Mouse (Mus musculus): ENCODE data around the gene Syk. TPM values are rescaled to one million over a fixed set of nuclear protein-coding genes. Genes with fewer than 3 reads are reported as not detected.

The Syk gene
- polyA plus RNA-seq, 1 experiment from 2014 or later: 6.3 TPM

DNA sequence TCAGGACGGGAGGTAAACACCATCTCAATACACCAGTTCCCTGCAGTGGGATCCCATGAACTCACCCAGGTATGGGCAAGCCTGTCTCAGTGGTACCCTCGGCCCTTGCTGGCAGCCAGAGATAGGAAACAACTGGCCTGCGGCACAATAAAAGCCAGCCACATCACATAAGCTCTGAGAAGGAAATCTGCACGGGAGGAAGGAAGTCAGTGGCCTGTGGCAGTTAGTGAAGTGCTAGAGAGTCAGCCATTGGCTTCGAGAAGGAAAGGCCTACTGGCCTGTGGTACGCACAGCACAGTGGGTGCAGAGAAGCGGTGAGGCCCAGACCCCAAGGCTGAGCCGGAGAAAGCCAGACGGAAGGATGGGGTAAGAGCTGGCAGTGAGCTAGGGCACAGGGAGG, 31.7 kb upstream of the Syk start:
- Histone ChIP-seq H3K4me2 (no peak overlapping the region), H3K4me1 (no peaks in the 10 kb centered on the region), H3K4me3 (no peak overlapping the region), H3K9me3 (peaks cover 4% of the 10 kb centered on the region; the same call in 1 of the 2 replicates), H3K27me3 (replicated peaks) (no peaks in the 10 kb centered on the region), H3K9ac (no peak overlapping the region), H3K36me3 (no peaks in the 10 kb centered on the region), H3K27ac (replicated peaks) (no peak overlapping the region)
- WGBS: 70% methylated on average over 9 of the region's 9 CpGs
- no peak for ATAC-seq (ENCODE audit: extremely low read depth, insufficient number of reproducible peaks, low FRiP score, low TSS enrichment)

DNA sequence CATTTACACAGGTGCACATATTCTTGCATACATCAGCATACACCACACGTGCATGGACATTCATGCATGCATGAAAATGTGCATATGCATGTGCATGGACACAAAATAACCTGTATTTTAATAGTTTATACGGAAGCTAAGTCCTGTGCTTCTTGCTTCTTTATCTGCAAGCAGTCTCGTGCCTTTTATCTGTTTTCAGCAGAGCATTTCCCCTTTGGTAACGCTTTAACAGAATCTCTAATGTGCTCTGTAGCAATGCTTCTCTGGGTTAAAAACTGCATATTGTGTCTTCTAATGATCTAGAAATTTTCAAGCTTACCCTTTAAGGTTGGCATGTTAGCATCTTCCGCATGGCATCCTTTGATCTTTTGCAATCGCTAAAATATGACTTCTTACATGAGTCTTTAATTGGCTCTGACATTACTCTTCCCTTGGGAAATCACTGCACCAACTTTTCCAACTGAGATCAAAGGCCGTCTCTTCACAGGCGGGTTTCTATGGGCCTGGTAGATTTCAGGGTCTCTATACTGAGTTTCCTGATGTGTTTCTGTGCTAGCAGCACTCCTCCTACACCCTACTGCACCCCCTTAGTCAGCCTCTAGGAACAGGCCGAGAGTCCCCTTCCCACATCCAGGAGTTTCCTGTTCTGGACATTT, 30.0 kb upstream of the Syk start:
- H3K4me1 ChIP-seq: no peaks in the 10 kb centered on the region
- H3K27me3 ChIP-seq (replicated peaks): no peaks in the 10 kb centered on the region
- H3K27ac ChIP-seq (replicated peaks): no peak overlapping the region
- no peaks in the 10 kb centered on the region for H3K36me3 ChIP-seq
- H3K4me3 ChIP-seq: no peak overlapping the region
- ATAC-seq (ENCODE audit: extremely low read depth, insufficient number of reproducible peaks, low FRiP score, low TSS enrichment): no peak
- 60% methylated on average over 9 of the region's 9 CpGs for WGBS
- H3K4me2 ChIP-seq: no peak overlapping the region
- no peak overlapping the region for H3K9ac ChIP-seq
- peaks cover 4% of the 10 kb centered on the region; the same call in 1 of the 2 replicates for H3K9me3 ChIP-seq

DNA sequence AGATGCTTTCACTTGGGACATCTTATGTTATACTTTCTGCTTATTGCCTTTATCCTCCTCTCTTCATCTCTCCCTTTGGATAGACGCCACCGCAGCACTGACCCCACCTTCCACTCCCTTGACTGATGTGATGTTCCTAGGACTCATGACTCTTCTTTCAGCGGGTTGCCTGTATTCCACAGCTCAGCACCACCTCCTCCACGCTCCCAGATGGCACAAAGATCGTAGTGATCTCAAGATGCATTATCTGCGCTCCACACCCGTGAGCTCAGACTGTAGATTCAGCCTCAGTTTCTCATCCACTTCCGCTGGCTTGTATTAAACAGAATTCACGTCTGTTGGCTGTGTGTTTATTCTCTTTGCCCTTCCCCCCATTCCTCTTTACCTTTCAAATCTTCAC, 28.3 kb upstream of the Syk start:
- H3K4me3 ChIP-seq: no peak overlapping the region
- H3K4me2 ChIP-seq: no peak overlapping the region
- H3K4me1 ChIP-seq: no peaks in the 10 kb centered on the region
- no peaks in the 10 kb centered on the region for H3K36me3 ChIP-seq
- ATAC-seq (ENCODE audit: extremely low read depth, insufficient number of reproducible peaks, low FRiP score, low TSS enrichment): no peak
- no peaks in the 10 kb centered on the region for H3K27me3 ChIP-seq (replicated peaks)
- 74% methylated on average over 9 of the region's 9 CpGs for WGBS
- H3K27ac ChIP-seq (replicated peaks): no peak overlapping the region
- H3K9ac ChIP-seq: no peak overlapping the region
- no peaks in the 10 kb centered on the region for H3K9me3 ChIP-seq

DNA sequence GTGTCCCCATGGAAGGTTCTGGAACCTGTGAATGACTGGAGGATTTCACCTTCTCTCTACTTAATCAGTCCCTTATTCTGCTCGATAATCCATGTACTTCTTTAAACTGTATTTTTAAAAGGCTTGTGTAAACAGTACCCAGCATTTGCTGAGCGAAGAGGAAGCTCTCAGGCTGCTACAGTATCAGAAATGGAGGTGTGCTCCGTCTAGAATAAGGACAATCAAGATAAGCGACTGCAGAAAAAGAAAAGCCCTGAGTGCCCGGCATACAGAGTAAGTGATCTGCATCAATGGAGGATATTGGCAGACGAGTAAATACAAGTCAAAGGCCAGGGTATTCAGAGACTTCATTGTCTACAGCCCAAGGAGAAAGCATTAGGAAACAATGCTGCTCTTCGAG, 25.6 kb upstream of the Syk start:
- Histone ChIP-seq H3K4me1 (no peaks in the 10 kb centered on the region), H3K9me3 (no peaks in the 10 kb centered on the region), H3K4me2 (no peak overlapping the region), H3K4me3 (no peak overlapping the region), H3K27me3 (replicated peaks) (no peaks in the 10 kb centered on the region), H3K36me3 (no peaks in the 10 kb centered on the region), H3K27ac (replicated peaks) (no peak overlapping the region), H3K9ac (no peak overlapping the region)
- ATAC-seq (ENCODE audit: extremely low read depth, insufficient number of reproducible peaks, low FRiP score, low TSS enrichment): no peak
- 57% methylated on average over 7 of the region's 7 CpGs for WGBS

DNA sequence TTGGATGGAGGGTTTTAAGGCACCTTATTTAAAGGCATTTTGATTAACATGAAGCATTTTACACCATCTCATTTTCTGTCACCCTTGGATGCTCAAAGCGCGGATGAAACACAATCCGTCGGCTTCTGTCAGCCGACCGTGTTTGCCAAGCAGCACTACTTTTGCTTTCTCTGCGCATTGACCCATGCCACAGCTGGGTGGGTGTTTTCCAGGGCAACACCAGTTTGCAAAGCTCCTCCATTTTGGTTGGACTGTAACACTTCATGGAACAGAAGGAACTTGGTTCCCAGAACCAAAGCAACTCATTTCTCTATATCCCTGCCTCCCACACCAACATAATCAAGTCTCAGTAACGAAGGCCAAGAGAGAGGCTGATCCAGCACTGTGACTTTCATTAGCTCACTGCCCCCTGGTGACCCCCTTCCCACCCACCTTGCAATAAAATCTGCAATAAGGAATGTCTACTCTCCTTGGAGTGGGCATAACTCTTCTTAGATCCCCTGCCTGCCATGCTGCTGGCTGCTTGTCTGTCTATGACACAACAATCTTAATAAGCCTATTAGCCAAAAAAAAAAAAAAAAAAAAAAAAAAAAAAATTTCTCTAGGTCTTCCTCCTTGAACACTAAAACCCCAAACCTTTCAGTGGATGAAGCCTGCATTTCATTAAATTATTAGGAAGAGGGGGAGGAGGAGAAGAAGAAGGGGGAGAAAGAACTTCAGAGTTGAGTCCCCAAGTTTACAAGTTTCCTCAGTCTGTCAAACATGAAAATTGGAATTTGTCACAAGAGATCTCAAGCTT, 21.4 kb upstream of the Syk start:
- Histone ChIP-seq H3K27me3 (replicated peaks) (no peaks in the 10 kb centered on the region; the same call in 1 of the 2 replicates), H3K27ac (replicated peaks) (no peak overlapping the region), H3K4me1 (0 out of 2 replicates have a peak, but pooled peaks cover 5% of the 10 kb centered on the region), H3K4me2 (no peak overlapping the region), H3K4me3 (no peak overlapping the region), H3K9ac (no peak overlapping the region), H3K36me3 (no peaks in the 10 kb centered on the region), H3K9me3 (no peaks in the 10 kb centered on the region)
- ATAC-seq (ENCODE audit: extremely low read depth, insufficient number of reproducible peaks, low FRiP score, low TSS enrichment): no peak
- whole genome bisulfite sequencing: 84% methylated on average over 8 of the region's 8 CpGs

DNA sequence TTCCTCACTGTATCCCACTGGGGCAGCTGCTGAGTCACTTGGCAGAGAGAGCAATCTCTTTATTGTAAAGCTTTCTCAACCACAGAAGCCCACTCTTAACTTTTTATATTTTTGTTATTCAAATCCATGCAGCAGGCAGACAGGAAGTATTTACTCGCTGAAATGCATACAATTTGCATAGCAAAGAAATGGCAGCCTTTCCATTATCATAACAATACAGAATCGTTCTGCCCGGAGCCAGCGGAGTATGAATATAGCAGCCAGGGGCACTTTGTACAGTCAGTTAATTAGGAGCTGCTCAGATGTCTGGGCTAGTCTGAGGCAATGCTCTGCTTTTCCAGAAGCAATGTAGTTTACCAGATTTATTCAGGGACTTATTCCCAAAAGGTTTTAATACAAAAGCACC, 20.8 kb upstream of the Syk start:
- 62% methylated on average over 4 of the region's 4 CpGs for WGBS
- Histone ChIP-seq H3K27ac (replicated peaks) (no peak overlapping the region), H3K9ac (no peak overlapping the region), H3K27me3 (replicated peaks) (no peaks in the 10 kb centered on the region; the same call in 1 of the 2 replicates), H3K4me1 (0 out of 2 replicates have a peak, but pooled peaks cover 5% of the 10 kb centered on the region), H3K4me3 (no peak overlapping the region), H3K4me2 (no peak overlapping the region), H3K36me3 (no peaks in the 10 kb centered on the region), H3K9me3 (no peaks in the 10 kb centered on the region)
- no peak for ATAC-seq (ENCODE audit: extremely low read depth, insufficient number of reproducible peaks, low FRiP score, low TSS enrichment)

DNA sequence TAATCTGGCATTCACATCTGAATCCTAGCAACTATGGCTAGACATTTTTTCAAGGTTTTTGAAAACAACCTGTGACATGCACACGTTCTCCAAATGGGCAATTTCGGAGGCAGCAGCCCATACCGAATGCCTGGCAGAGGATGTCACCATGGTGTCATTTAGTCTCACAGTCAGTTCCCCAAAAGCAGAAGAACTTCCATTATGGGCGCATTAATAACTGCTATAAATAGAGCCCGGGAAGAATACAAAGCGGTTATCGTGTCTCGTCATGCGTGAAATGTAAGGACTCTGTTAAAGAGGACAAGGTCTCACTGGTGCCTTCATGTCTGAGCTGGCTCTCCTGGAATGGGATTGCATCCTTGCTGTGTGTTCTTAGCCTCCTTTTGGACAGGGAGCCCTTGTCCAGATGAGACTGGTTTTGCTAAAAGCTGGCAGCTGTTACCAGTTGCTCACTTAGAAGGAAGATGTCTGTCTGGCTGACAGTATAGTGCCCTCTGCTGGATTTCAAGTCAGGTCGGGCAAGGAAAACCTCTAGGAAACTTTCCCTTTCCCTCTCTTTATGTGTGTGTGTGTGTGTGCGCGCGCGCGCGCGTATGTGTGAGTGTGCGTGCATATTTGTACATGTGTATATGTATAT, 17.8 kb upstream of the Syk start:
- Histone ChIP-seq H3K27me3 (replicated peaks) (no peaks in the 10 kb centered on the region; the same call in 1 of the 2 replicates), H3K4me1 (0 out of 2 replicates have a peak, but pooled peaks cover 5% of the 10 kb centered on the region), H3K27ac (replicated peaks) (no peak overlapping the region), H3K9ac (no peak overlapping the region), H3K36me3 (no peaks in the 10 kb centered on the region), H3K9me3 (no peaks in the 10 kb centered on the region), H3K4me3 (no peak overlapping the region), H3K4me2 (no peak overlapping the region)
- no peak for ATAC-seq (ENCODE audit: extremely low read depth, insufficient number of reproducible peaks, low FRiP score, low TSS enrichment)
- WGBS: 82% methylated on average over 18 of the region's 18 CpGs

DNA sequence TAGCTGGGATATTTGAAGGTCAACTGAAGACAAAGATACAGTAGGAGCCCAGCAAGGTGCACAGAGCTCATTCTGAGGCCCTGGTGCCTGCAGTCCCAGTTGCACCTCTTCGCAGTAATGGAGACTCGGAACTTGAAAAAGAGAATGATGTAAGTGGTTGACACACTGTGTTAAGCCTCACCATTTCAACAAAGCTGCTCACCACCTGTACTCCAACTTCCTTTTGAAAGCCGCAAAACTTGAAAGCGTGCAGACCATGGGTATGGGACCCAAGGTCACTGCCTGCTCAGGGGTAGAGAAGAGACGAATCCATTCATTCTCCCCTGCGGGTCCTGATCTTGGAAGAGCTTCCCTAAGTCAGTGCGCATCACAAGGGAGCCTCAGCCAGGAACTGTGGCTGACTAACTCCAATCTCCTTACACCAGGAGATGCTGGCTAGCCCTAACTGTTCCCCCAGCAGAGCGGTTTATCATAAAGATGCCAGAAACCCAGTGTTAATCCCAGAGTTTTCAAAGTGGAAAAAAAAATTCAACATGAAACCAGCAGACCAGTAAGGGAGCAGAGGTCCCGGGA, 16.7 kb upstream of the Syk start:
- WGBS: 84% methylated on average over 9 of the region's 9 CpGs
- Histone ChIP-seq H3K4me2 (no peak overlapping the region), H3K4me1 (0 out of 2 replicates have a peak, but pooled peaks cover 5% of the 10 kb centered on the region), H3K4me3 (no peak overlapping the region), H3K36me3 (no peaks in the 10 kb centered on the region), H3K27ac (replicated peaks) (no peak overlapping the region), H3K9me3 (no peaks in the 10 kb centered on the region), H3K9ac (no peak overlapping the region), H3K27me3 (replicated peaks) (no peaks in the 10 kb centered on the region; the same call in 1 of the 2 replicates)
- no peak for ATAC-seq (ENCODE audit: extremely low read depth, insufficient number of reproducible peaks, low FRiP score, low TSS enrichment)

DNA sequence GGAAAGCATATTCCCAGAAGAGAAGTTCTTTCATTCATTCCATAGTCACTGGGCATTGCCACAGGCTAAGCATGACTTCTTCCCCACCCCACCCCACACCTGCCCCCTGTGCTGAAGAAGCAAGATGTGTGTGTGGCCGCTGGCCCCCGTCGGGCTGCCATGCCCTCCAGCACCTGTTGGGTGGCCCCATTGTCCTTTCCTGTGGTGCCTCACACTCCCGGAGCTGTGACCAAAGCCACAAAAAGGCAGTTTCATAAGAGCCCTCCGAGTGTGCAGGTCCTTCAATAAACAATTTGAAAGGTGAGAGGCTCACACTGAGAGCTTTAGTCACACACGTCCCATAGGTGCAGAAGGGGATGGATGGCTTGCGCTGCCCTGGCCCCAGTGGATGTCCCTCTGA, 16.2 kb upstream of the Syk start:
- H3K9me3 ChIP-seq: no peaks in the 10 kb centered on the region
- no peak overlapping the region for H3K4me3 ChIP-seq
- 0 out of 2 replicates have a peak, but pooled peaks cover 5% of the 10 kb centered on the region for H3K4me1 ChIP-seq
- H3K4me2 ChIP-seq: no peak overlapping the region
- no peak for ATAC-seq (ENCODE audit: extremely low read depth, insufficient number of reproducible peaks, low FRiP score, low TSS enrichment)
- 73% methylated on average over 7 of the region's 7 CpGs for WGBS
- H3K27ac ChIP-seq (replicated peaks): no peak overlapping the region
- no peak overlapping the region for H3K9ac ChIP-seq
- H3K36me3 ChIP-seq: no peaks in the 10 kb centered on the region
- no peaks in the 10 kb centered on the region; the same call in 1 of the 2 replicates for H3K27me3 ChIP-seq (replicated peaks)

DNA sequence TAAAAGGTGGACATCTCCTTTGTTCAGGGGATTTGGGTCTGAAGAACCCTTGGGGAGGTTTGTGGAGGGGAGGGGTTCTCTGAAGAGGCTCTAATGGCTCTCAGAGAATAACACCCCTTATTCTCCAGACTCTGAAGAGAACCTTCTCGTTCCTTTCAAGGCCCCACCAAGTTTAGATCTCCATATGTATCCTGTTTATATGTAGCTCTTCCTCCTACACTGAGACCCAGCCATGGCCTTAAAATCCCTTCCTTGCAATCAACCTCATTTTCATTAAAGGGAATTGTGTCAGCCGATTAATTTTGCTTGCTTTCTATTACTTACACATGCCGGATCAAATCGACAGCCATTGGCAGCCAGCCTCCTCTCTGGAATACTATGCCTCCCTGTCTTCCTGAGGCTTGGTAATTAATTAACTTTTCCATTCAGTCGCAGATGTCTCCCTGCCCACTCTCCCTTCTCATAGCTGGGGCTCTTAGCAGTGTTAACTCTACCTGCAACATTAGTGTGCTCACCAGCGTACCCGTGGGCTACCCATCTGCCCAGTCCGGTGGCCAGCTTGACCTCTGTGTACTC, 13.7 kb upstream of the Syk start:
- ATAC-seq (ENCODE audit: extremely low read depth, insufficient number of reproducible peaks, low FRiP score, low TSS enrichment): no peak
- Histone ChIP-seq H3K9ac (no peak overlapping the region), H3K27ac (replicated peaks) (no peak overlapping the region), H3K4me1 (0 out of 2 replicates have a peak, but pooled peaks cover 5% of the 10 kb centered on the region), H3K4me2 (no peak overlapping the region), H3K9me3 (no peaks in the 10 kb centered on the region), H3K27me3 (replicated peaks) (no peaks in the 10 kb centered on the region; the same call in 1 of the 2 replicates), H3K36me3 (no peaks in the 10 kb centered on the region), H3K4me3 (no peak overlapping the region)
- WGBS: 74% methylated on average over 8 of the region's 8 CpGs

DNA sequence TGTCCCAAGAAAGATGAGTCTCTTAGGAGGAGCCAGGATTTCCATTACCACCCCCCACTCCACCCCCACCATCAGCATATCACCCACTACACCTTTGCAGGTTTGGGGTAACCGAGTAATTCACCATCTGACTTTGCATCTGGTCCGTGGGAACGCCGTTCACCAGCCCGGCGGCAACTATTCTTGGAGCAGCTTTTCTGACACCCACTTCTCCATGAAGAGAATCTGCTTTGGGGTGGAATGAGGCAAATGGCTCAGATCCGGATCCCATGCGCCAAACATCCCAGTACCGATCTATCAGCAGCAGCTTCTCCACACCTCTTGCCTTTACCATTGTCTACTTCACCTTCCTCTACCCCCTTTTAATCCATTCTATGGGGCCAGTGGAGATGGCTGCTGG, 12.7 kb upstream of the Syk start:
- H3K9me3 ChIP-seq: no peaks in the 10 kb centered on the region
- 0 out of 2 replicates have a peak, but pooled peaks cover 5% of the 10 kb centered on the region for H3K4me1 ChIP-seq
- H3K4me3 ChIP-seq: no peak overlapping the region
- no peak overlapping the region for H3K9ac ChIP-seq
- no peaks in the 10 kb centered on the region; the same call in 1 of the 2 replicates for H3K27me3 ChIP-seq (replicated peaks)
- WGBS: 76% methylated on average over 9 of the region's 9 CpGs
- H3K36me3 ChIP-seq: no peaks in the 10 kb centered on the region
- no peak overlapping the region for H3K27ac ChIP-seq (replicated peaks)
- H3K4me2 ChIP-seq: no peak overlapping the region
- ATAC-seq (ENCODE audit: extremely low read depth, insufficient number of reproducible peaks, low FRiP score, low TSS enrichment): no peak

Data from heart, embryonic 13.5 days (tissue).